Mouse (Mus musculus) hindbrain, embryonic 14.5 days (tissue): ENCODE results near the gene Chd3. TPM values are rescaled to one million over a fixed set of nuclear protein-coding genes. Genes with fewer than 3 reads are reported as not detected.
"Not testable (repeated sequence)": the region's sequence is repeated elsewhere in the genome, so short reads cannot be mapped to it uniquely, and the experiment has no call there.

Experiments
- ATAC-seq: fragments of 200-750 bp; cut with Nextera tagmentation; 2 replicates; pipeline ENCODE4 v1.8.0; 2017; ENCODE audit warnings: moderate number of reproducible peaks, mild to moderate bottlenecking, moderate TSS enrichment, moderate library complexity; ENCODE audit not compliant: low FRiP score
- DNase-seq: peaks from one replicate; pipeline ENCODE4 v3.0.0-alpha.2; 2015; ENCODE audit warnings: low spot score
- H3K27ac ChIP-seq: fragments of 300-500 bp; sonication (generic); 2 replicates; pipeline ENCODE4 v1.5.1; 2014; ENCODE audit warnings: mild to moderate bottlenecking, moderate library complexity
- H3K27me3 ChIP-seq: fragments of 300-500 bp; sonication (generic); 2 replicates; pipeline ENCODE4 v1.6.1; 2014; ENCODE audit warnings: mild to moderate bottlenecking, low read length, mixed read lengths; ENCODE audit not compliant: control insufficient read depth, insufficient read depth
- H3K36me3 ChIP-seq: fragments of 300-500 bp; sonication (generic); replicated peaks from 2 replicates; pipeline ENCODE4 v1.6.1; 2014; ENCODE audit not compliant: control insufficient read depth, insufficient read depth
- H3K4me1 ChIP-seq: fragments of 300-500 bp; sonication (generic); replicated peaks from 2 replicates; pipeline ENCODE4 v1.6.1; 2014; ENCODE audit warnings: antibody characterized with exemption, low read length, mixed read lengths; ENCODE audit not compliant: control insufficient read depth, insufficient read depth
- H3K4me2 ChIP-seq: fragments of 300-500 bp; sonication (generic); replicated peaks from 2 replicates; pipeline ENCODE4 v1.6.1; 2014; ENCODE audit warnings: mild to moderate bottlenecking, moderate library complexity
- H3K4me3 ChIP-seq: fragments of 300-500 bp; sonication (generic); replicated peaks from 2 replicates; pipeline ENCODE4 v1.5.1; 2014; ENCODE audit warnings: mild to moderate bottlenecking, low read length
- H3K9ac ChIP-seq: fragments of 300-500 bp; sonication (generic); 2 replicates; pipeline ENCODE4 v1.6.1; 2014
- H3K9me3 ChIP-seq: fragments of 300-500 bp; sonication (generic); 2 replicates; pipeline ENCODE4 v1.6.1; 2016; ENCODE audit warnings: low read length; ENCODE audit not compliant: control insufficient read depth
- WGBS: fragments of 180-500 bp; shearing (Covaris S2); extraction: QIAGEN DNeasy Blood & Tissue Kit; methylation state at CpG from one replicate; pipeline ENCODE4 v1.1.7; 2014; 5-methylcytosine and 5-hydroxymethylcytosine counted together
- polyA plus RNA-seq: library from polyadenylated mRNA; unstranded; fragments of >200 nt; fragmentation: Nextera tagmentation; extraction: Ambion mirVana; gene quantifications from 2 replicates; pipeline ENCODE4 v1.2.1, GENCODE M21; 2014

Gene Chd3
- polyA plus RNA-seq, 1 experiment from 2014 or later, result 76.6 TPM

DNA sequence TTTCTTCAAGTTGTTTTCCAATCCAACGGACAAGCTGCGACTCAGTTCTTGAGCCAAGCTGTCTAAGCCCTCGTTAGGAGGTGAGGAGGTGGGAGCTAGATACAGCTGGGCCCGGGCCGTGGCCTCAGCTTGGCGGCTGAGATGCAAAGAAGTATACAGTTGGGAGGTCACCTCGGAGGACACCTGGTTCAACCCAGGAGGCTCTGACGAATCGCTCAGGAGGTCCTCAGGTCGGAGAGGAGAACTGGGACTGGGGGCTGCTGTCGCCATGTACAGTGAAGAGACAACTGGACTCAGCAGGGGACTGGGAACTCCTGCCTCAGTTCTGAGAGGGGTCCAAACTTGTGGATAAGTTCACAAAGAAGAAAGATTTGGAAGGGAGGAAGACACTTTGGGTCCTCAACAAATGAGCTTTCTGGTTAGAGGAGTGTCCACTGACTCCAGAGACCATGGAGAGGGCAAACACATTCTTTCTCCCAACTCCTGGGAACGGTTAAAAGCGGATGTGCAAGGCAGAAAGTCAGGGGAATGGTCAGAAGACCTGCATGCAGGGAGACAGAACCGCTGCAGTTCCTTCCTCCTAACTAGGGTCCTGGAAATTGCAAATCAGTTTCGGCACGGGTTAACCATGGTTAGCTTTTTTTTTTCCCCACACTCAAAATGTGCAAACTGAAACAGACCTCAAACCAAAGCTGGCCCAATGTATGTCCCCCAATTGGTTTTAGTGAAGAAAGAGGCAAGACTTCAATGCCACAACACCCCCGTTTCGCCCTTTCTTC is 46.3 kb downstream of the Chd3 start:
- peaks cover 35% of the 10 kb centered on the region for H3K4me1 ChIP-seq
- DNase-seq, result no peak

DNA sequence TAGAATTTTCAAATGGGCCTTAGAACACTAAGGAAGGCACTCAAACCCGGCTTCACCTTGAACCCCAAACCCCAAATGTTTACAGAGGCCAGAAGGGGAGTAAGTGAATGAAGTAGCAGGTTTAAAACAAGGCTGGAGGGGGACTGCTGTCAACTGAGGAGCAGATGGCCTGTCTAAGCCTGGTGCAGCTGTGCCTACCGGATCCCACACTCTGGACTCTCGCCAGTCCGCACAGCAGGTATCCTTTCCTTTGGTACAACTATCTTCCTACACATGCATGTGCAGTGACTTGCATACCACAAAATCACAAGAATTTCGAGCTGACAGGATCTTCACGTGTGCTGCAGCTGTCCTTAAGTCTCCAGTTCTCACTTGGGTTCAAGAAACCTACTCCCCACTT is 47.2 kb downstream of the Chd3 start:
- H3K4me2 ChIP-seq, result peak overlapping the region; percentile 73
- H3K4me3 ChIP-seq, result no peak overlapping the region
- no peak for DNase-seq
- H3K36me3 ChIP-seq, result peaks cover 26% of the 10 kb centered on the region
- H3K9ac ChIP-seq, result peak overlapping the region; percentile 71
- no peak overlapping the region for H3K27ac ChIP-seq
- peaks cover 33% of the 10 kb centered on the region for H3K4me1 ChIP-seq
- WGBS, result 62% methylated on average over 6 of the region's 6 CpGs
- H3K9me3 ChIP-seq, result no peaks in the 10 kb centered on the region
- H3K27me3 ChIP-seq, result 0 out of 2 replicates have a peak, but pooled peaks cover 3% of the 10 kb centered on the region
- no peak for ATAC-seq

More for the DNA sequence above, 46.3 kb downstream of the Chd3 start:
- peak overlapping the region; percentile 71 for H3K9ac ChIP-seq
- H3K27me3 ChIP-seq, result 0 out of 2 replicates have a peak, but pooled peaks cover 10% of the 10 kb centered on the region
- no peak for ATAC-seq
- 25% methylated on average over 18 of the region's 18 CpGs for WGBS
- peak overlapping the region; percentile 56 for H3K4me3 ChIP-seq
- H3K36me3 ChIP-seq, result peaks cover 17% of the 10 kb centered on the region
- no peaks in the 10 kb centered on the region for H3K9me3 ChIP-seq
- peak overlapping the region; percentile 73 for H3K4me2 ChIP-seq
- H3K27ac ChIP-seq, result peak overlapping the region; percentile 77

DNA sequence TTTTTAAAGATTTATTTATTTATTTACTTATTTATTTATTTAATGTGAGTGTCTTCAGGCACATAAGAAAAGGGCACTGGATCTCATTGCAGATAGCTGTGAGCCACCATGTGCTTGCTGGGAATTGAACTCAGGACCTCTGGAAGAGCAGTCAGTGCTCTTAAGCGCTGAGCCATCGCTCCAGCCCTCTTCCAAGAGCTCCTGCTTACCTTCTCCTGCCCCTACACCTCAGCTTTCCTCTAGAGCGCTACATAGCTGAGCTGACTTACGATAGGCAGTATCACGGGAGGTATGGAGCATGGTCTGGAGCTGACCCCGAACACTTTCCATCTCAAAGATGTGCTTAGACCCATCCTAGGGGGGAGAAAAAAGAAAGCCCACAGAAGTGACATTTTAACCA is 47.6 kb downstream of the Chd3 start:
- DNase-seq (no peak), ATAC-seq (no peak)
- no peak overlapping the region for H3K4me3 ChIP-seq
- no peak overlapping the region for H3K27ac ChIP-seq
- H3K9ac ChIP-seq, result peak overlapping the region; percentile 71; the same call in 1 of the 2 replicates
- 89% methylated on average over 6 of the region's 6 CpGs for WGBS
- peaks cover 29% of the 10 kb centered on the region for H3K4me1 ChIP-seq
- peaks cover 30% of the 10 kb centered on the region for H3K36me3 ChIP-seq
- H3K4me2 ChIP-seq, result peak overlapping the region; percentile 73
- no peaks in the 10 kb centered on the region for H3K27me3 ChIP-seq
- no peaks in the 10 kb centered on the region for H3K9me3 ChIP-seq

DNA sequence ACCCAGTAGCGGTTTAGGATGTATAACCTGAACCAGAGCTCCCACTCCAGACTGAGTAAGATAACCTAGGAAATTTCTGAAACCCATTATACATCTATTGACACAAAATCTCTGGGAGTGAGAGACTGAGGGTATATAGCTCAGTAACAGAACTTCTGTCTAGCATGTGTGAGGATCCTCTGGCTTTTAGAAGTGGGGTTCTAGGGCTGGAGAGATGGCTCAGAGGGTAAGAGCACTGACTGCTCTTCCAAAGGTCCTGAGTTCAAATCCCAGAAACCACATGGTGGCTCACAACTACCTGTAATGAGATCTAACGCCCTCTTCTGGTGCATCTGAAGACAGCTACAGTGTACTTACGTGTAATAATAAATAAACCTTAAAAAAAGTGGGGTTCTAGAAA is 51.2 kb downstream of the Chd3 start:
- ATAC-seq, H3K27me3 ChIP-seq, H3K9me3 ChIP-seq, DNase-seq, H3K27ac ChIP-seq, H3K9ac ChIP-seq, H3K4me3 ChIP-seq, H3K4me2 ChIP-seq: not testable (repeated sequence)
- WGBS, result 90% methylated on average over 3 of the region's 3 CpGs
- peaks cover 13% of the 10 kb centered on the region for H3K4me1 ChIP-seq
- H3K36me3 ChIP-seq, result peaks cover 51% of the 10 kb centered on the region

DNA sequence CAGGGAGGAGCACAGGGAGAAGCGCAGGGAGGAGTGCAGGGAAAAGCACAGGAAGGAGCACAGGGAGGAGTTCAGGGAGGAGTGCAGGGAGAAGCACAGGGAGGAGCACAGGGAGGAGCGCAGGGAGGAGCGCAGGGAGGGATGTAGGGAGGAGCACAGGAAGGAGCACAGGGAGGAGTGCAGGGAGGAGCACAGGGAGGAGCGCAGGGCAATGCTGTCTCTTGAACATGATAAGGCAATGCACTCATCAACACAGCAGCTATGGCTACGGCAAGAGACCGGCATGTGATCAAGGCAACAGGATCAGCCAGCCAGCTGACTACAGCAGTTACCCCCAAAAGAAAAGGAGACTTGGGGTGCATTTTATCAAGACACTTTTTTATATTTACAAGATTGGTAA is 52.8 kb downstream of the Chd3 start:
- DNase-seq, result no peak
- Histone ChIP-seq H3K4me3 (no peak overlapping the region), H3K36me3 (peaks cover 57% of the 10 kb centered on the region), H3K4me1 (no peaks in the 10 kb centered on the region), H3K9me3 (no peaks in the 10 kb centered on the region), H3K27ac (no peak overlapping the region), H3K9ac (no peak overlapping the region), H3K27me3 (no peaks in the 10 kb centered on the region), H3K4me2 (no peak overlapping the region)
- no peak for ATAC-seq
- WGBS, result 100% methylated on average over 6 of the region's 6 CpGs

DNA sequence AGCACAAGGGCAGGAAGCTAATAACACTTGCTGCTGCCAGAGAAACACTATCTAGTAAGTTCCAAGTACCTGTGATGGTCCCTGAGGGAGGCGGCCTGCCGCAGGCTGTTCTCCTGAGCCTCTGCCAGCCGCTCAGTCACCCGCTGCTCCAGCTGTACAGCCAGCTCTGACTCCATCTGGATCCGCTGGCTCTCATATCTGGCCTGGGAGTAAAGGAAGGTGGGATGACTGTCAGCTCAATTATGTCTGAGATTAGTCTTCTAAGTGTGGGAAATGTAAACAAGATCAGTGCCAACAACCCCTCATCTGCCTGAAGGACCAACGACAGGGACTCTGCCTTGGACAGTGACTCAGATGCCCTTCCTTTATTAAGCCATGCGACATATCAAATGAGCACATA is 57.9 kb downstream of the Chd3 start:
- Histone ChIP-seq H3K27me3 (no peaks in the 10 kb centered on the region), H3K4me1 (no peaks in the 10 kb centered on the region), H3K9me3 (no peaks in the 10 kb centered on the region), H3K4me2 (no peak overlapping the region), H3K9ac (no peak overlapping the region), H3K4me3 (no peak overlapping the region), H3K36me3 (peaks cover 76% of the 10 kb centered on the region), H3K27ac (no peak overlapping the region)
- ATAC-seq (no peak), DNase-seq (peak; percentile 43)
- 71% methylated on average over 7 of the region's 7 CpGs for WGBS

DNA sequence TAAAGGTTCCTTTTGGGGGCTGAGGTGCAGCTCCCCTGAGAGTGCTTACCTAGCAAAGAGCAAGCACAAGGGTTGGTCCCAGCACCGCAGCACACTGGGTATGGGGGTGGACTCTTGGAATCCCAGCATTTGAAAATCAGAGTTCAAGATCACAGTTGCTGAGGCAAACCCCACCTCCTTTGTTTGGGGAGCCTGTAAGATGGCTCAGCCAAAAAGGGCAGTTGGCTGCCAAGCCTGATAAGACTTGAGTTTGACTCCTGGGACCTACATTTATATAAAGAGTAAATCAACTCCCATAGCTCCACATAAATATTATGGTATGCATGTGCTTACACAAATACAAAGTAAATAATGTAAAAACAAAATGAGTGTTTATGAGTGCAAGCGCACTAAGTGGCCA is 63.2 kb downstream of the Chd3 start:
- Histone ChIP-seq H3K9ac (no peak overlapping the region), H3K27me3 (no peaks in the 10 kb centered on the region), H3K4me3 (no peak overlapping the region), H3K36me3 (peaks cover 94% of the 10 kb centered on the region), H3K4me1 (no peaks in the 10 kb centered on the region), H3K27ac (no peak overlapping the region), H3K4me2 (no peak overlapping the region), H3K9me3 (no peaks in the 10 kb centered on the region)
- ATAC-seq, result no peak
- no peak for DNase-seq
- WGBS, result 95% methylated on average over 2 of the region's 2 CpGs

DNA sequence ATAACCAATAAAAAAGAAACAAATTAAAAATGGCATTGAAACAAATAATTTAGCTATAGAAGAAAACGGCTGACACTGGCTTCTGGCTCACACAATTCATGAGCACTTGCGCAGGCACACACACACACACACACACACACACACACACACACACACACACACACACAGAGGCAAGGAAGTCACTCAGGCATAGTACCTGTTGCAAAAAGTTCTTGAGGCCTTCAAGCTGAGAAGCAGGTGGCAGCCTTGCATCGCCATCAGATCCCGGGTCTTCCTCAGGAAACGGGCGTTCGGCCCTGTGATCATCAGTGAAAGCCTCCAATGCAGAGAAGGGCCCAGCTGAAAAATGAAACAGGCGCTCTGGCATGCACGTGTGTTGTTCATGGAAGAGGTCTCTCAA is 63.9 kb downstream of the Chd3 start:
- Histone ChIP-seq H3K36me3 (peaks cover 93% of the 10 kb centered on the region), H3K4me2 (no peak overlapping the region), H3K4me3 (no peak overlapping the region), H3K9me3 (no peaks in the 10 kb centered on the region), H3K27ac (no peak overlapping the region), H3K27me3 (no peaks in the 10 kb centered on the region), H3K4me1 (no peaks in the 10 kb centered on the region), H3K9ac (no peak overlapping the region)
- no peak for ATAC-seq
- WGBS, result 94% methylated on average over 9 of the region's 9 CpGs
- no peak for DNase-seq

DNA sequence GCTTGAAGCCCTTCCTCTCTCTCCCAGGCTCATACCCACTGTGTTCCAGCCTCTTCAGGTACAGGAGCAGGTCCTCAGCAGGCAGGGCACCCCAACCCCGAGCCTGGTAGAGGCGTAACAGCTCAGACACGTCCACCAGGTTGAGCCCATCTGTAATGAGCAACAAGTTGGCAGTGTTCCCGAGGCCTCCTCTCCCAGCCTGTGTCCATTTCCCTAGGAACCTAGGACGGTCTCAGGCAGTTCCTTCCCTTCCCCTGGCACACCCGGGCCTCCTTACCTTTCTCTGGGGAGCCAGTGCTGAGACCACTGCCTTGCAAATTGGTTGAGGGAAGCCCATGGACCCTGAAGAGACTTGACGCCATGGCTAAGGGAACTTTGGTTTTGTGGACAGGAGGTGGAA is 66.4 kb downstream of the Chd3 start:
- H3K4me3 ChIP-seq, result no peak overlapping the region
- H3K27ac ChIP-seq, result no peak overlapping the region
- peaks cover 86% of the 10 kb centered on the region for H3K36me3 ChIP-seq
- WGBS, result 91% methylated on average over 7 of the region's 7 CpGs
- no peak overlapping the region for H3K4me2 ChIP-seq
- no peak overlapping the region for H3K9ac ChIP-seq
- no peak for ATAC-seq
- H3K4me1 ChIP-seq, result no peaks in the 10 kb centered on the region
- H3K9me3 ChIP-seq, result no peaks in the 10 kb centered on the region
- H3K27me3 ChIP-seq, result no peaks in the 10 kb centered on the region
- DNase-seq, result no peak
